Mouse (Mus musculus) heart, embryonic 15.5 days (tissue): ENCODE data around the gene Myo9a. TPM values are rescaled to one million over a fixed set of nuclear protein-coding genes. Genes with fewer than 3 reads are reported as not detected.

ENCODE experiments used
- ATAC-seq: fragments of 200-750 bp; cut with Nextera tagmentation; replicated peaks from 2 replicates; pipeline ENCODE4 v1.8.0; 2017; ENCODE audit warnings: low read depth, moderate TSS enrichment; ENCODE audit not compliant: insufficient number of reproducible peaks, insufficient read depth, low FRiP score
- H3K27ac ChIP-seq: fragments of 300-500 bp; sonication (generic); 2 replicates; pipeline ENCODE4 v1.5.1; 2015; ENCODE audit warnings: mild to moderate bottlenecking, inconsistent platforms
- H3K27me3 ChIP-seq: fragments of 300-500 bp; sonication (generic); 2 replicates; pipeline ENCODE4 v1.6.1; 2015; ENCODE audit warnings: inconsistent platforms
- H3K36me3 ChIP-seq: fragments of 300-500 bp; sonication (generic); 2 replicates; pipeline ENCODE4 v1.6.1; 2015; ENCODE audit warnings: mild to moderate bottlenecking, inconsistent platforms
- H3K4me1 ChIP-seq: fragments of 300-500 bp; sonication (generic); replicated peaks from 2 replicates; pipeline ENCODE4 v1.6.1; 2015; ENCODE audit warnings: inconsistent platforms
- H3K4me2 ChIP-seq: fragments of 300-500 bp; sonication (generic); 2 replicates; pipeline ENCODE4 v1.6.1; 2015; ENCODE audit warnings: inconsistent platforms, mild to moderate bottlenecking, moderate library complexity
- H3K4me3 ChIP-seq: fragments of 300-500 bp; sonication (generic); 2 replicates; pipeline ENCODE4 v1.5.1; 2015; ENCODE audit warnings: mild to moderate bottlenecking, inconsistent platforms
- H3K9ac ChIP-seq: fragments of 300-500 bp; sonication (generic); 2 replicates; pipeline ENCODE4 v1.6.1; 2015; ENCODE audit warnings: mild to moderate bottlenecking, inconsistent platforms
- H3K9me3 ChIP-seq: fragments of 300-500 bp; sonication (generic); replicated peaks from 2 replicates; pipeline ENCODE4 v1.6.1; 2016; ENCODE audit warnings: inconsistent platforms
- WGBS: fragments of 180-500 bp; shearing (Covaris S2); methylation state at CpG from one replicate; pipeline ENCODE4 v1.1.7; 2015; ENCODE audit warnings: mixed read lengths; 5-methylcytosine and 5-hydroxymethylcytosine counted together
- polyA plus RNA-seq: library from polyadenylated mRNA; unstranded; fragments of >200 nt; fragmentation: Nextera tagmentation; extraction: Ambion mirVana; gene quantifications from 2 replicates; pipeline ENCODE4 v1.2.1, GENCODE M21; 2015

The Myo9a gene
- polyA plus RNA-seq, 1 experiment from 2014 or later: 7.7 TPM

DNA sequence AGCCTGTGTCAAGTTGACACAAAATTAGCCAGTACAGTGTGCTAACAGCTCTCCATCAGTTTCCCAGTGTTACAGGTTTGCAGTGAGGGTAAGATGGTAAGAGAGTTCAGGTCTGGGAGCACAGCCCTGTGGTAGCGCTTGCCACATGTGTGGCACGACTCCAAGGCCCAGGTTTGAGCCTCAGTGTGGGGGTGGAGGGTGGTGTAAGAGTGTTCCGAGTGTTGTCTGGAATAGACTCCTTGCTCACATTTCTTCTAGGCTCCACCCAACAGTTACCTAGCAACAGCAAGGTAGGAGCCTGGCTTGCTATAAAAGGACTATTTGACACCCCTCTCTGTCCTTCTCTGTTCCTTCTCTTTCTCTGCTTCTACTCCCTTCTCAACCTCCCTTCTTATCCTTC, 213.7 kb downstream of the Myo9a start:
- no peaks in the 10 kb centered on the region for H3K27me3 ChIP-seq
- ATAC-seq: no peak
- 38% methylated on average over 3 of the region's 3 CpGs for WGBS

GRCm38 (mm10) chr9:59965046-59965445, 214.3 kb downstream of the Myo9a start:
- ATAC-seq: no peak
- Histone ChIP-seq H3K9me3 (no peaks in the 10 kb centered on the region), H3K27ac (no peak overlapping the region), H3K4me1 (peaks cover 13% of the 10 kb centered on the region), H3K4me2 (no peak overlapping the region), H3K4me3 (no peak overlapping the region), H3K36me3 (no peaks in the 10 kb centered on the region), H3K27me3 (no peaks in the 10 kb centered on the region), H3K9ac (no peak overlapping the region)
- 50% methylated on average over 10 of the region's 10 CpGs for WGBS

More for the DNA sequence above, 213.7 kb downstream of the Myo9a start:
- H3K9ac ChIP-seq: no peak overlapping the region
- no peak overlapping the region for H3K4me2 ChIP-seq
- no peak overlapping the region for H3K27ac ChIP-seq
- H3K4me1 ChIP-seq: peaks cover 13% of the 10 kb centered on the region
- no peaks in the 10 kb centered on the region for H3K9me3 ChIP-seq
- no peak overlapping the region for H3K4me3 ChIP-seq
- no peaks in the 10 kb centered on the region for H3K36me3 ChIP-seq

DNA sequence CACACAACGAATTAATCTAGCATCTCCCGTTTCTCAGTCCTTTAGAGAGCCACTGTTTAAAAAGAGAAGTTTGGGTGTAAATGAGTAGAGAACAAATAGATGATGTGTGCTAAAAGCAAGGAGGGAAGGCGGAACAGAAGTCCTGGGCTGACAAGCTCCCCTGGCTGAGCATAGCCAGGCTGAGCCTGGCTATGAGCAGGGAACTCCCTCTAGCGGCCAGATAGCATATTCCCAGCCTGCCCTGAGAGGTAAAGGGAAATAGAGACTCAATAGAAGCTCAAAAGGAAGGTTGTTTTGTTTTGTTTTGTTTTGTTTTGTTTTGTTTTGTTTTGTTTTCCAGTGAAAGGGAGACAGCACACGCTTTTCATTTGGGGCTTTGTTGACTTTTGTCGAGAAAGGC, 218.7 kb downstream of the Myo9a start:
- no peak for ATAC-seq
- H3K27ac ChIP-seq: no peak overlapping the region
- H3K4me2 ChIP-seq: no peak overlapping the region
- 23% methylated on average over 6 of the region's 6 CpGs for WGBS
- peaks cover 16% of the 10 kb centered on the region for H3K4me1 ChIP-seq
- H3K9ac ChIP-seq: no peak overlapping the region
- no peaks in the 10 kb centered on the region for H3K36me3 ChIP-seq
- H3K9me3 ChIP-seq: no peaks in the 10 kb centered on the region
- no peaks in the 10 kb centered on the region for H3K27me3 ChIP-seq
- no peak overlapping the region for H3K4me3 ChIP-seq

DNA sequence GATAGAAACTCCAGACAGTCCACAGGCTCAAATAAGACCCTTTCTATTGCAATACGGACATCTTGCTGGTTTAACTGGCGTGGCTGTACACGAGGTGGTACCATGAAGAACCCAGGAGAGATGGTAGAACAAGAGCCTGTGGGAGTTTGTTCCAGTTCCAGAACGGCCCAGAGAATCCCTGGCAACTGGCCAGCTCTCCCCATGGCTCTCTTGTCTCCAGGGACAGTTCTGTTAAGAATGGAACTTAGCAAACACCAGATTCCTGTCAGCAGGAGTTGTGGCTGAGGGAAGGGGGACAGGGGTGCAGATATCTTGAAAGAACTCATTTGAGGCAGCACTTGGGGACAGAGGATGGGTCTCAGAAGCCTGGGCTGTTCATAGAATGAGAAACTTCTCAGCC, 220.6 kb downstream of the Myo9a start:
- no peak overlapping the region for H3K4me3 ChIP-seq
- no peak overlapping the region for H3K27ac ChIP-seq
- no peaks in the 10 kb centered on the region for H3K9me3 ChIP-seq
- no peak for ATAC-seq
- no peak overlapping the region for H3K4me2 ChIP-seq
- H3K4me1 ChIP-seq: peaks cover 5% of the 10 kb centered on the region; the same call in 1 of the 2 replicates
- WGBS: 51% methylated on average over 4 of the region's 4 CpGs
- H3K27me3 ChIP-seq: no peaks in the 10 kb centered on the region
- H3K36me3 ChIP-seq: no peaks in the 10 kb centered on the region
- H3K9ac ChIP-seq: no peak overlapping the region

Other genes starting within 250 kb of the Myo9a start
- 59.6 and 75.5 TPM in 2 replicates for gene Hexa, start 211.4 kb upstream of the Myo9a start, polyA plus RNA-seq
- gene Tmem202, start 211.0 kb upstream of the Myo9a start, polyA plus RNA-seq: 0.13 and 0.19 TPM in 2 replicates
- 0.06 and 0.51 TPM in 2 replicates for gene Celf6, start 173.0 kb upstream of the Myo9a start, polyA plus RNA-seq
- 14.0 and 24.3 TPM in 2 replicates for gene Parp6, start 133.6 kb upstream of the Myo9a start, polyA plus RNA-seq
- 1,637 and 1,814 TPM in 2 replicates for gene Pkm, start 94.5 kb upstream of the Myo9a start, polyA plus RNA-seq
- 0.31 and 0.65 TPM in 2 replicates for gene Gramd2, start 70.8 kb upstream of the Myo9a start, polyA plus RNA-seq
- gene Senp8, start 186 bp upstream of the Myo9a start, polyA plus RNA-seq: 10.5 and 10.6 TPM in 2 replicates
- gene Nr2e3, start 209.8 kb downstream of the Myo9a start, polyA plus RNA-seq: 0.09 TPM in 1 of 2 replicates, not detected in the other